Mouse (Mus musculus) thymus, postnatal 0 days (tissue): ENCODE measurements around the gene Gfra1. TPM values are rescaled to one million over a fixed set of nuclear protein-coding genes. Genes with fewer than 3 reads are reported as not detected.

Source experiments
- polyA plus RNA-seq: library from polyadenylated mRNA; unstranded; fragments of >200 nt; fragmentation: Nextera tagmentation; extraction: Ambion mirVana; gene quantifications from 2 replicates; pipeline ENCODE4 v1.2.1, GENCODE M21; 2015

The Gfra1 gene
- polyA plus RNA-seq, 1 experiment from 2014 or later: 32.6 TPM

Other genes with a start within 250 kb of the Gfra1 start
- not detected in 2 replicates for gene Ccdc172, start 56.1 kb upstream of the Gfra1 start, polyA plus RNA-seq
- 0.12 and 0.19 TPM in 2 replicates for gene Pnlip, start 196.6 kb upstream of the Gfra1 start, polyA plus RNA-seq